Mouse (Mus musculus): Measurements from ENCODE around the gene Neurod1.
A peak's percentile ranks its signal among the peaks of the same experiment; 100 is the strongest.

Neurod1 gene

DNA sequence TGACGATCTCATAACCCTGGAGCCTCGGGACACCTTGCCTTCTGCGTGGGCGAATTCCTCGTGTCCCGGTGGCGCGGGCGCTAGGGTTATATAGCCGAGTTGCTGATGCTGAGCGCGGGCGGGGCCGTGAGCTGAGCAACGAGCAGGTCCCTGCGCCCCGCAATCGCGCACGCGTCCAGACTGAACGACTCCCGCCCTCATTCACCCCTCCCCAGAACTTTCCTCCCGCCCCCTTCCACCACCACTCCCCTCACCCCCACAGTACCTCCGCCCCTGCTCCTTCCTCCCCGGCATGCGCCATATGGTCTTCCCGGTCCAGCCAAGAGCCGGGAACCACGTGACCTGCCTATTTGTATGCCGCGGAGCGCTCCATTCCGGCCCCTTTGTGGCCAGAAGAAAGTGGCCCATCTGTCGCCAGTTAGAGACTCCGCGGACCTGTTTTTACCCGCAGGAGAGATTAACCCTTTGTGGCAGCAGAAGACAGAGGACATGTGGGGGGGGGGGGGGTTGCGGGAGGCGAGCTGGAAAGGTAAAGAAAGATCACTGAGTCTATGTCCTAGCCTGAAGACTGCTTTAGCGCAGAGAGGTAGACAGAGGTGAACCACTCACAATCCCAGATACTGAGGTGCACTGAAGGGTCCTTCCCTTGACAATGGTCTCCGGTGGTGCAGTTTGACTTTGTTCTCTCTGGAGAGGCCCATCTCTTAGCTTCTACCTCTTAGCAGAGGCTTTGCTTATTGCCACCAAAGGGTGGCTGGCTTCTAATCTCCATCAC lies at the start of gene Neurod1, which contains the start of gene Cerkl:
Gene Neurod1, minus strand, starts transcription at position 177 of the 775 bp plus-strand sequence.
Gene Cerkl, minus strand, starts transcription at position 211 of the 775 bp plus-strand sequence.
- no peak for DNase-seq (ENCODE audit: low spot score)

DNA sequence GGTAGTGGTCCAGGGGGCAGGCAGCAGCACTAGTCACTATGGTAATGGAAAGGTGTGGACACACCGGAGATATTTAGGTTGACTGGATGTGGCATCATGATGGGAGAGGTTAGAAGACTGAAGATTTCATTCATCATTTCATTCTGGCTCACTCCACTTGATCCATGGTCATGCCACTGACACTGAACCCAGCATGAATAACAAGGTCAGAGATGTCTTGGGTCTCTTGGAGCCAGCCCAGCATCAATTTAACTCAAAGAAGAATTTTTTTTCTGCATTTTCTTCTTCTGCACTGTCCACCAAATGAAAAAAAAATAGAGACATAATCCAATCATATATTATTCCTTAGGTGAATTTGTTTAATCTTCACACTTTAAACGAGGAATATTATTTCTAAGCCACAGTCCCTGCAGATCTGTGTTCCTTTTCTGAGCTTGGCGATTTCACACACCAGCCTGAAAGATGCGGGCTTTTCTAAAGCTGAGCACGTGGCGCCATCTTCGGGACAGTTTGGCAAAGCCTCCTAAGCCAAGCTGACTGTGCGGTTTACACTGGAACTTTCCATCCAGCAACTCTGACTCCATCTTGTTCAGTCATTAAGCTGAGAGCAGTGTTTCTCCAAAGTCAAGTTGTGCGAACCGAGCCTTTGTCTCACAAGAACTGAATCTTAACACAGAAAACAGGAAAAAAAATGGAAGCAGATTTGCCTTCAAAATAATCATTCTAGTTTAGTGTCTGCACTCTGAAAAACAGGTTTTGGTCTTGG lies 42.6 kb upstream of the Neurod1 start:
- no peak for DNase-seq (ENCODE audit: low spot score)

DNA sequence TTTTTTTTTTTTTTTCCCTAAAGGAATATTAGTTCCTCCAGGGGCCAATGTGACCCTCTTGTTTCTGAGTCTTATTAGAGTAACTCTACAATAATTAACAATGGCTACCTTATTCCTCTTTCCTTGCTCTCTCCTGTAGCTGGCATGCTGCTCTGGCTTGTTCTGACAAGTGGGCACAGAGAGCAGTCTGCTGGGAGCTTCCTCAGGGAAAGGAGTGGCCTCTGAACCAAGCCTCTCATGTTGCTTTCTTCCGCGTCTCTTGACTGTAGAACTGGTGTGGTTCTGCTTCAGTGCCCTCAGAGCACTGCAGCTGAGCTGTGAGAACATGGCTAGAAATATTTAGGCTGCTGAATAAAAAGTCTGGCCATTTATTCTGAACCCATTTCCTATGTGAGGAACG lies 28.6 kb upstream of the Neurod1 start:
- no peak for DNase-seq (ENCODE audit: low spot score)

DNA sequence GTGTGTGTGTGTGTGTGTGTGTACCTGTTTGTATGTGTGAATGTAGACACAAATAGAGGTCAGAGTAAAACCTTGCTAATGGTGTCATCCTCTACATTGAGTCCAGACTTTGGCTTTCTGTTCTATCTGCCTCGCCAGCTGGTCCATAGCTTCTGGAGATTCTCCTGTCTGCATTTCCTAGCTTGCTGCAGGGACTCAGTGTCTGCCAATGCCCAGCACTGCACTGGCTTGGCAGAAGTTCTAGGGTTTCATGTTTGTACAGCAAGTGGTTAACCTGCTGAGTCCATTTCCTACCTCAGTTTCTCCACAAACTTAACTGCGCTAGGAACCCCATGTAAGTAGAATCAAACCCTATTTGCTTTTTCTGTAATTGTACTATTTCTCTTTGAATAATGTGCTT lies 26.0 kb upstream of the Neurod1 start:
- no peak for DNase-seq (ENCODE audit: low spot score)

DNA sequence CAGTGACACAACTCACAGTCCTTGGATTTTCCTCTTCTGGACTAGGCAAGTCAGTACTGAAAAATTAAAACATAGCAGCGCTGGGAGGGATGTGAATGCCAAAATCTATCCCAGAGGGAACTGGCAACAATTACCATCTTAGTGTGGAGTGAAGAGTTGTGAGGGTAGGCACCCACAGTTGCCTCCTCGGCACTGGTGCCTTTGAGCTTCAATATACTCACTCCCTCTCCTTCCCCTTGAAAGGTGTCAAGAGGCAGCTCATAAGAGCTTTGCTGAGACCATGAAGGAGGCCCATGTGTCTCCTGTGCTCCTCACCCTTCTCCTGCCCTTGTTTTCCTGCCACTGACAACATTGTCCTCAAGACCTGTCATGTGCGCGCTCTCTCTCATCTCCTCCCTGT lies 5.9 kb upstream of the Neurod1 start:
- no peak for DNase-seq (ENCODE audit: low spot score)

DNA sequence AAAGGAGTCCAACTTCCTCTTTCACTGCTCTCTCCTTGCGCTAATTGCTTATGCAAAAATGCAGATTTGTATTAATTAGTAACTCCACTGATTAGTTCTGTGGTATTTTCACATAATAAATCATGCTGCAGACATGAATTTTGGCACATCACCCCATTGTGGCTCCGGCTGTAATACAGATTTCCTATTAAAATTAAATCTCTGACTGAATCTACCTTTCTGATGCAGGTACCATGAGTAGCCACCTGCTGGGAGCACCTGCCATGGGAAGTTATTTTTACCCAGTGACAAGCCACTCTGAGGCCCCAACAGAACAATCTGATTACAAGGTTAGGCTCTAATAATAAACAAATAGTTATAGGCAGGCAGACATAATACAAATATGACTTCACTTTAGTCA lies 5.3 kb upstream of the Neurod1 start:
- no peak for DNase-seq (ENCODE audit: low spot score)

DNA sequence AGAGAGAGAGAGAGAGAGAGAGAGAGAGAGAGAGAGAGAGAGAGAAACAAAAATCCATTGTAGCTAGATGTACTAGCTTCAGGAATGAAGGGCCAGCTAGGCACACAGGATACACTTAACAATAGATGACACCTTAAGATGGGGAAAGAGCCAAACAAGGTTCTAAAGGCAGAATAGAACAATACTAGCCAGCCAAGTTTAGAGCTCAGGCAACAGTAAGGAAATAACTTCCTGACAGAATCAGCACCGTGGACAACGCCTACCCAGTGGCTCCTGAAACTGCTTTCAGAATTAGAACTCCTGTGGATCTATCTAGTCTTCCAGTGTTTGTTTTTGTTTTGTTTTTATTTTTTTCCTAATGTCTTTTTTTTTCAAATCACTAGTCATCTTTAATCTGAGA lies 4.0 kb upstream of the Neurod1 start:
- DNase-seq (ENCODE audit: low spot score): no peak

DNA sequence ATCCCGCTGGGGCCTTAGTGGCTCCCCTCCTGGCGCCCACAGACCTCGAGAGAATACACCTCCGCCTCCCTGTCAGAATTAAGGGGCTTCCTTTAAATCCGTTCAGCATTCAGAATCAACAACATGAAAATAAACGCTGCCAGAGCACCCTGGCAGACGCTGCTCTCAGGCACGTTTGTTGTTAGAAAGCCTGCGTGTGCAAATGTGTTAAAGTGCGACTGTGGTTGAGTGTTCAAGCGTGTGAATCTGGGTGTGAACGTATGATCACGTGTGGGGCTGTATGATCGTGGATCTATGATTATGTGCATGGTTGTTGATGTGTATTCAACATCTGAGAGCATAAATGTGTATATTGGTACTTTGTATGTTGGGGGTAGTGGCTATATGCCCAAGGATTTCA lies 3.6 kb upstream of the Neurod1 start:
- no peak for DNase-seq (ENCODE audit: low spot score)

DNA sequence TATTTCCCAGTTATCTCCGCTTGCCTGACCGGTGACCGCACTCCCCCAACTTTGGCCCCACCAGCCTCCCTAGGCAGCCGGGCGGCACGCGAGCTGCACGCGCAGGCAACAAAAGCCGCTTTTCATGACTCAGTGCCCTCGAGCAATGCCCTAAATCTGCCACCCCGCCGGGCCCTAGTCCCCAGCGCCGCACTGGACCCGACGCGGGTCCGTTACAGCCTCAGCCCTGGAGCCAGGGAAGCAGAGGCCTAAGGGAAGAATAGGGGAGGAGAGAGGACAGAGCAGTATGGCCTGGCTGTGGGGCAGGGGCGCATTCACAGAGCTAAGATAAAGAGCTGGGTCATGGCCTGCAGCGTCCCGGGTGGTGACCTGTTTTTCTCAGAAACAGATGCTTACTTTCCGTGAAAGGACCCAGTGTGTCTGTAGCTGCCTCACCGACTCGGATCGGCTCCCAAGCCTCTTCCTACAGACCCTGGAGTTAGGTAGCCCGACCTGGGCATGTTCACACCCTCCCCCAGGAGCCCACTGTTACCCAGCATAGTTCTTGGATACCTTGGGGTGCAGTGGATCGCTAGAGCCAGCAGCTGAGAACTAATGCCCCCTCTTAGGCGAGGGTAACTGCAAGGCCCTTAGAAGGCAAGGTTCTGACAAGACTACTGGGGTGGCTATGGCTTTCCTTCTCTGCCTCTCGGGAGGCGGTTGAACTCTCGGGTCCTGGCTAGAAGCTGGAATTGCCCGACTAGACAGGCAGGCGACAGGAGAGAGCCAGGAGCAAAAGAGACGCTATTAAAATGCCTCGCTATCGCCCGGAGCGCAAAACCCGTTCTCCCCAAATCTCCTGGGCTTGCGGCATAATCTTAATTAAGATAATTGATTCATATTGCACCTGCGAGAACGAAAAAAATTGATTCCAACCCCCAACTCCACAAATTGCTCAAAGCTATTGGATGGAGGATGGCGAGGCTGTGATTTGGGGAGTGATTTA lies 2.8 kb upstream of the Neurod1 start:
- DNase-seq (ENCODE audit: low spot score): no peak

DNA sequence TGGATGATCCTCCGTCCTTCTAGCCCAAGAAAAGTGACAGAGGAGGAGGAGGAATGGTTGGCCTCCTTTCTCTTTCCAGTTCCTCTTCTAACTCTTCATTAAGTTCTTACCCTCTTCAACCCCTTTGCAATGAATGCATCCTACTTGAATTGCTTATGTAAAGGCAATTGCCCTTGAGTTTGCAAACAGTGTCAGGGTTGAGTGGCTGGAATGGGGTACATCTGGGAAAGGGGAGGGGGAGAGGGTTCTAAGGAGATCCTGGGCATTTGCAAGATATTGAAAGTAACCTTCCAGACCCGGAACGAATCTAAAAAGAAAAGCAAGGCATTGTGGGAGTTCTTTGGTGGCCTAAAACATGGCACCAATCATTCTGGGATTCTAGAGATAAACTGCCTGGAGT lies 1.4 kb upstream of the Neurod1 start:
- no peak for DNase-seq (ENCODE audit: low spot score)

DNA sequence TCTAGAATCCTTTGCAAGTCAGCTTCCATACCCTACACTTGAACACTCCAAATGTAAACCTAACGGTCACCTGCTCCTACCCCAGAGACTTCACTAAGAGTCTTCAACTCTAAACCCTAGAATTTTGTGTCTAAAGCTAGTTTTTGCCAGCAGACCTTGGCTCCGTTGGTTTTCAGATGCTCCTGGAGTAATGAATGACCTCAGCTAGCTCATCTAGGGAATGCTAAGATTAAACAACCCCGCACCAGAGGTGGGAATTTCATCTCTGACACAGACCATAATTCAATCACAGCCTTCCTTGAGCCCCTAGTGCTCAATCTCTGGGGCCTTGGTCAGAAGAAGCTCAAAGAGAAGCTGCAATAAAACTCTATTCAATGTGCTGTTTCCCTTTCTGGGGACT lies 883 bp upstream of the Neurod1 start:
- DNase-seq (ENCODE audit: low spot score): no peak

DNA sequence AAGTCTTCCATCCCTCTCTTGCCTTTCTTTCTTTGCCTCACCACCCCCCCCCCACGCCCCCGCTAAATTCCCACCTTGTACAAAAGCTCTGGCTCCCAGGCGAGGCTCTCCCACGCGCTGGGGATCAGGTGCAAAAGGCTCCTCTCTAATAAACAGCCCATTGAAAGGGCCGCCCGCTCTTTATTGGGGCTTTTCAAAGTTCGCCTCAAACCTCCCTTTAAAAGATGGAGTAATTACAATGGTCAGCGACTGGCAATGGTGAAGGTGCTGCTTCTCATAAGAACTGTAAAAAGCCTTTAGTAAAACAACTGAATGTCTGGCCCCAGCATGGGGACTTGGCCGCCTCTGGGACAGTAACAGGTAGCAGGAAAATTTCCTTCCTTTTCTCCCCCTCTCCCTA lies 905 bp downstream of the Neurod1 start:
- DNase-seq (ENCODE audit: low spot score): no peak

DNA sequence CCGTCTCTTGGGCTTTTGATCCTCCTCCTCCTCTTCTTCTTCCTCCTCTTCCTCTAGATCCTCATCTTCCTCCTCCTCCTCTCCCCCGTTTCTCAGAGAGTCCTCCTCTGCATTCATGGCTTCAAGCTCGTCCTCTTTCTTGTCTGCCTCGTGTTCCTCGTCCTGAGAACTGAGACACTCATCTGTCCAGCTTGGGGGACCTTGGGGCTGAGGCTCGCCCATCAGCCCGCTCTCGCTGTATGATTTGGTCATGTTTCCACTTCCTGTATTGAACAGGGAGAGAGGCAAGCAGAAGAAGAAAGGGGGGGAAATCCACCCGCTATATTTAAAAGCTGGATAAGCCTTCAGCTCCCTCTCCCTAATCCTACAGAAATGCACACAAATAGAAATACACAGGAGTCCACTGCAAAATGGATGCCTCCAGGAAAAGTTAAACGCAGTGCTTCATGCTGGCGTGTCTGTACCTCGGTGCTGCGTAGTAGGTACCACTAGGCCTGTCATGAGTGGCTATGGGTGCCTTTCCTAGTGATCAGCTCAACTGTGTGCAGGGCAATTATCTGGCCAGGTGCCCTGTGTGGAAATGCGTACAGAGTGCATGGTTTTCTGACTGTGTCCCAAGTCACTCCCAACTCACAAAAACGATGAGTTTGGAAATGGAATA lies 1.6 kb downstream of the Neurod1 start:
- DNase-seq (ENCODE audit: low spot score): no peak

DNA sequence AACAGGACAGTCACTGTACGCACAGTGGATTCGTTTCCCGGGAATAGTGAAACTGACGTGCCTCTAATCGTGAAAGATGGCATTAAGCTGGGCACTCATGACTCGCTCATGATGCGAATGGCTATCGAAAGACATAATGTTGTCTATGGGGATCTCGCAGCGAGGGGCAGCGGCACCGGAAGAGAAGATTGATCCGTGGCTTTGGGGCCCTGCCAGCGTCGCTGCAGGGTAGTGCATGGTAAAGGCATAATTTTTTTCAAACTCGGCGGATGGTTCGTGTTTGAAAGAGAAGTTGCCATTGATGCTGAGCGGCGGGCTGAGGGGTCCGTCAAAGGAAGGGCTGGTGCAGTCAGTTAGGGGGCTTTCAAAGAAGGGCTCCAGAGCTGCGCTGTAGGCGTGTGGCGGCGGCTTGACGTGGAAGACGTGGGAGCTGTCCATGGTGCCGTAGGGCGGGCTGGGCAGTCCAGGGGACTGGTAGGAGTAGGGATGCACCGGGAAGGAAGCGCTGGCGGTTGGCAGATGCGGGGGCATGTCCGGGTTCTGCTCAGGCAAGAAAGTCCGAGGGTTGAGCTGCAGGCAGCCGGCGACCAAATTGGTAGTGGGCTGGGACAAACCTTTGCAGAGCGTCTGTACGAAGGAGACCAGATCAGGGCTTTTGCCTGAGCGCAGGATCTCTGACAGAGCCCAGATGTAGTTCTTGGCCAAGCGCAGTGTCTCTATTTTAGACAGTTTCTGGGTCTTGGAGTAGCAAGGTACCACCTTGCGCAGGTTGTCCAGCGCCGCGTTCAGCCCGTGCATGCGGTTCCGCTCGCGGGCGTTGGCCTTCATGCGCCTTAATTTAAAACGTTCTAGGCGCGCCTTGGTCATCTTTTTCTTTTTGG lies 2.4 kb downstream of the Neurod1 start:
- peak; percentile 55 for DNase-seq (ENCODE audit: low spot score)

DNA sequence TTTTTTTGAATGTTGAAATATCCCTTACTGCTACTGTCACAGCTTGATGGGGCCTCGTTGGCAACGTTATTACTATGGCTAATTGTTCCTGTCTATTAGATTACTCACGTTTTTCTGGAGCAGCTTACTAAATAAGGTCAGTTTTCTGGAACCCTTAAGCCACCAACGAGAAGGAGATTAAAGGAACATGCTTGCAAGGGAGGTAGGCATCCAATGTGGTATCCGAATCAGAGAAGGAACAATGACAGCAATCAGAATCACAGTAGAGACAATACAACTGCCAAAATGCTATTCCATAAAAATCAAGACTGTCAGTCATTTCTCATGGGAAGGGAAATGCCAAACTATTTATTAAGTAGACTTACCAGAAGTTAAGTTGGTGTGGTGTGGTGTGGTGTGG lies 5.1 kb downstream of the Neurod1 start:
- DNase-seq (ENCODE audit: low spot score): no peak

DNA sequence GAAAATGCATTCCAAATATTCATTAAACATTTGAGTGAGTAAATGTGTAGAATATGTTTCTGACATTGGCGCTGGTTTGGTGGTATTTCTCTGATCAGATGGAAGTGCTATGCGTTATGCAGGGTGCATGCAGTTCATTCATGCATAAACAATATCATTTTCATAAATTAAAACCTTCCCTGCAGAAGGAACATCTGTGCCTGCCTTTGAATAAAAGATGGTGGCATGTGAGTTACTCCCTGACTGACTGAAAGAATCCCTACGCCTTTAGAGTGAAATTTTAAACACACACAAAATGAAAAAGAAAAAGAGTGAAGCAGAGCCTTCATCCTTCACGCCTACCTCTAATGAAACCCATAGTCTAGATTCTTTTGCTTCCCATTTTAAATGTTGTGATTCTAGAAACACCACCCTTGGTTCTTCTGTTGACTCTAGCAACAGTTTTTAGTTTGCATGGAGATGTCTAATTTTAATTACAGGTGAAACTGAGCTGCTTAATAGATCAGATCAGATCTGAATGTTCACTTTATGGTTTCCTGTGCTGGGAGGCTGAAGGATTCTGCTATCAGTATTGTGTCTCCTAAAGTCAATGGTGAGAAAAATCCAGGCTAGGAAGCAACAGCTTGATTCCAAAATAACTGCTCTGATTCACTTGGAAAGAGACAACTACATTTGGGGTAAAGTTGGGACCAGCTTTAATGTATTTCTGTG lies 5.7 kb downstream of the Neurod1 start:
- no peak for DNase-seq (ENCODE audit: low spot score)

DNA sequence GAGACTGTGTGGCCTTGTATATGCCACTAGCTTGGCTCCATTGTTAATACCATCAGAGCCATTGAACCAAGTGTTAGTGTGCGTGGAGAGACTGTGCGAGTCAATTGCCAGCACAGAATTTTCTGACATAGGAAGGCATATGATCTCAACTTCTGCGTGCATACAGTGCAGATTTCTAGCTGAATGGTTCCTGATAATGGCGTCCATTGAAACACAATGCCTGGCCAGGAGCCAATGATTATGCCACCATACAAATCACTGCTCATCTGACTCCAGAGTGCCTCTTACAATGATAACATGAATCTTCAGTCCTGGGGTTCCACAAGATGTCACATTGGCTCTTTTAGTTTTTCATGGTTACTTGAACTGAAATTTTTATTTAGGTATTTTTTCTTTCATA lies 7.2 kb downstream of the Neurod1 start:
- no peak for DNase-seq (ENCODE audit: low spot score)

DNA sequence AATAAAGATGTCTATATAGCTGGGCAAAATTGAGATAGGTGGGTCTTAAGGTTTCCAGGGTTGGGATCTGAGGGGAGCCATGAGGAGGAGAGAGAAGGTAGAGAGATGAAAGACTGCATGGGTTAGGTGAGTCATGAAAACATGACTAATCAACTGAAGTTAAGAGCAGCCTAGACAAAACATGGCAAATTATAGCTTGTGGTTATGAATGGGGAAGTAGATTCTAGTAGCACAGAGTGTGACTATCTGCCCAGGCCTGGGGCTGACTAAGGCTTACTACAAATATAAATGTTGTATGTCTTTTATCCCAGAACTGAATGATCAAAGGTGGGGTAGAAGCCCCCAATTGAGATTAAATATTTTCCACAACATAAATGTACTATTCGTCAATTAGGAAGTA lies 9.4 kb downstream of the Neurod1 start:
- no peak for DNase-seq (ENCODE audit: low spot score)

DNA sequence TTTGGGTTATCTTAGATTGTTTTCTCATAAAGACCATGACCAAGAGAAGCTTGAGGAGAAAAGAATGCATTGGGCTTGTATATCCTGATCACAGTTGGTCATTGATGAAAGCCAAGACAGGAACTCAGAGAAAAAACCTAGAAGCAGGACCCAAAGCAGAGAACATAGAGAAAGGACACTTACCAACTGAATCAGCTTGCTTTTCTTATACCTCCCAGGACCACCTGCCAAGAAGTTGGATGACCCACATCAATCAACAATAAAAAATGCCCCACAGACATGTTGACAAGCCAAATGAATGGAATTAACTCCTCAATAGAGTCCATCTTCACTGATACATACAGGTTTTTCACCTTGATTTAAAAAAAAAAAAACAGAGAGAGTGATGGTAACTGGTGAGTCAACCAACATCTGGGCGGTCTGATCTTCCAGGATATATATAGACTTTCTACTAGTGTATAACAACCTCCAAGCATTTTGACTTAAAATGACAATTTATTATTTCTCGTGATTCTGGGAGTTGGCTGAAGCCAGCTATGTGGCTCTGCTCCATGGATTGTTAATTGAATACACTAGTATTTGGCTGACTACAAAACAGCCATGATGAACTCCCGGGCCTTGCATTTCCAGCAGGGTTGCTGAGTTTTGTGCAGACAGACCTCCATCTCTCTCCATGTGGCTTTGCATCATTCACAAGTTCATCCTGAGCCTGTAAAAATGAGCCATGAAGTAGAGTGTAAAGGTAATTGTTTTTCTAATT lies 12.5 kb downstream of the Neurod1 start:
- DNase-seq (ENCODE audit: low spot score): no peak
